Mouse (Mus musculus) c-Kit-positive CD71-positive TER-119-positive erythroid progenitor cells, embryonic 14.5 days (primary cell): ENCODE measurements around the gene Bmpr1a.
A peak's percentile ranks its signal among the peaks of the same experiment; 100 is the strongest.
"Not testable (repeated sequence)": the region's sequence is repeated elsewhere in the genome, so short reads cannot be mapped to it uniquely, and the experiment has no call there.

ENCODE experiments used
- DNase-seq: peaks from one replicate; pipeline ENCODE4 v3.0.0-alpha.2; 2013; ENCODE audit warnings: low spot score

Gene Bmpr1a

GRCm38 (mm10) chr14:34449807-34450206, 53.3 kb downstream of the Bmpr1a start:
- no peak for DNase-seq

- DNase-seq, result no peak
Measured at GRCm38 (mm10) chr14:34448398-34448797, 54.7 kb downstream of the Bmpr1a start.

- DNase-seq, result no peak
Measured at GRCm38 (mm10) chr14:34447659-34448058, 55.5 kb downstream of the Bmpr1a start.

- no peak for DNase-seq
Measured at GRCm38 (mm10) chr14:34446624-34447023, 56.5 kb downstream of the Bmpr1a start.

- no peak for DNase-seq
Measured at GRCm38 (mm10) chr14:34445348-34445747, 57.8 kb downstream of the Bmpr1a start.

- no peak for DNase-seq
Measured at GRCm38 (mm10) chr14:34444924-34445323, 58.2 kb downstream of the Bmpr1a start.

- DNase-seq, result no peak
Measured at GRCm38 (mm10) chr14:34444368-34444767, 58.8 kb downstream of the Bmpr1a start.

GRCm38 (mm10) chr14:34442531-34442930, 60.6 kb downstream of the Bmpr1a start:
- no peak for DNase-seq

GRCm38 (mm10) chr14:34440526-34441066, 62.5 kb downstream of the Bmpr1a start:
- no peak for DNase-seq

GRCm38 (mm10) chr14:34429069-34429468, 74.1 kb downstream of the Bmpr1a start:
- no peak for DNase-seq

GRCm38 (mm10) chr14:34428274-34428673, 74.9 kb downstream of the Bmpr1a start:
- DNase-seq, result no peak

GRCm38 (mm10) chr14:34421078-34421477, 82.1 kb downstream of the Bmpr1a start:
- DNase-seq, result no peak

- DNase-seq, result no peak
Measured at GRCm38 (mm10) chr14:34417501-34417900, 85.6 kb downstream of the Bmpr1a start.

GRCm38 (mm10) chr14:34416946-34417345, 86.2 kb downstream of the Bmpr1a start:
- not testable (repeated sequence) for DNase-seq

GRCm38 (mm10) chr14:34412164-34412896, 90.8 kb downstream of the Bmpr1a start:
- DNase-seq, result no peak

GRCm38 (mm10) chr14:34410716-34411115, 92.4 kb downstream of the Bmpr1a start:
- DNase-seq, result no peak

GRCm38 (mm10) chr14:34403424-34403823, 99.7 kb downstream of the Bmpr1a start:
- DNase-seq, result no peak

- DNase-seq, result no peak
Measured at GRCm38 (mm10) chr14:34402871-34403270, 100.3 kb downstream of the Bmpr1a start.

- peak; percentile 62 for DNase-seq
Measured at GRCm38 (mm10) chr14:34401135-34401534, 102.0 kb downstream of the Bmpr1a start.

- no peak for DNase-seq
Measured at GRCm38 (mm10) chr14:34400021-34400420, 103.1 kb downstream of the Bmpr1a start.

- no peak for DNase-seq
Measured at GRCm38 (mm10) chr14:34399301-34399700, 103.8 kb downstream of the Bmpr1a start.

GRCm38 (mm10) chr14:34398901-34399300, 104.2 kb downstream of the Bmpr1a start:
- no peak for DNase-seq

- DNase-seq, result no peak
Measured at GRCm38 (mm10) chr14:34397871-34398270, 105.3 kb downstream of the Bmpr1a start.

GRCm38 (mm10) chr14:34393295-34393694, 109.8 kb downstream of the Bmpr1a start:
- no peak for DNase-seq
